Mouse (Mus musculus): ENCODE data around the gene Gpn2.

DNA sequence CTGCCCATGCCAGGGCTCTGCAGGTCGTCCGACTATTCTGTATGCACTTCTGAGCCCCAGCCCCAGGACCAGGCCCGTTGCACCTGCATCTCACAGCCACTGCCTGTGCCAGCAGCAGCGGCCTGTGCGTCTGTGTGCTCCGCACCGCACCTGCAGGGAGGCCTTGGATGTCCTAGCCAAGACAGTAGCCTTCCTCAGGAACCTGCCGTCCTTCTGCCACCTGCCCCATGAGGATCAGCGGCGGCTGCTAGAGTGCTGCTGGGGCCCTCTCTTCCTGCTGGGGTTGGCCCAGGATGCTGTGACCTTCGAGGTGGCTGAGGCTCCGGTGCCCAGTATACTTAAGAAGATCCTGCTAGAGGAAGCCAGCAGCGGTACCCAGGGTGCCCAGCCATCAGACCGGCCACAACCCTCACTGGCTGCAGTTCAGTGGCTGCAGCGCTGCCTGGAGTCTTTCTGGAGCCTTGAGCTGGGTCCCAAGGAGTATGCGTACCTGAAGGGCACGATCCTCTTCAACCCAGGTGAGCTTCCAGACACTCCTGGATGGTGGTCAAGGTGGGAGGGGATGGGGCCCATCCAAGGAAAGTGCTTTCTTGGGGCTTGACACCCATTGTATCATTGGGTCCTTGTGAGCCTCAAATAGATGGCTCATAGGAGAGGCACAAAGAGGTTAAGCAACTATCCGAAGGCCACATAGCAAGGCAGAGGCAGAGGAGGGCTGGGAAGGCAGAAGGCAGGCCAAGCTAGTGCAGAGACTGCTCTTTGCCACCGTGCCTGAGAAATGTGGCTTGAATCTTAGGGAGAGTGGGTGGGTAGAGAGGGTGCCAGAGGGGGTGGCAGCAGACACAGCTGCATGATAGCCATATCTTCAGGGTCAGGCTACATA is 30.5 kb upstream of the Gpn2 start:
- TF ChIP-seq CTCF (IDR thresholded peaks at IDR 0.05; ENCODE audit: control insufficient read depth, insufficient read depth, insufficient replicate concordance, low read depth, low read length) (no peak), POLR2A (IDR thresholded peaks at IDR 0.05; ENCODE audit: control insufficient read depth, low read depth, low read length) (no peak)

Measured in testis, adult 2 months (tissue).